Mouse (Mus musculus) lung, postnatal 10 days (tissue): ENCODE results near the gene Rbl1.

Experiments
- DNase-seq: peaks from one replicate; pipeline ENCODE4 v3.0.0; 2021

The Rbl1 gene

DNA sequence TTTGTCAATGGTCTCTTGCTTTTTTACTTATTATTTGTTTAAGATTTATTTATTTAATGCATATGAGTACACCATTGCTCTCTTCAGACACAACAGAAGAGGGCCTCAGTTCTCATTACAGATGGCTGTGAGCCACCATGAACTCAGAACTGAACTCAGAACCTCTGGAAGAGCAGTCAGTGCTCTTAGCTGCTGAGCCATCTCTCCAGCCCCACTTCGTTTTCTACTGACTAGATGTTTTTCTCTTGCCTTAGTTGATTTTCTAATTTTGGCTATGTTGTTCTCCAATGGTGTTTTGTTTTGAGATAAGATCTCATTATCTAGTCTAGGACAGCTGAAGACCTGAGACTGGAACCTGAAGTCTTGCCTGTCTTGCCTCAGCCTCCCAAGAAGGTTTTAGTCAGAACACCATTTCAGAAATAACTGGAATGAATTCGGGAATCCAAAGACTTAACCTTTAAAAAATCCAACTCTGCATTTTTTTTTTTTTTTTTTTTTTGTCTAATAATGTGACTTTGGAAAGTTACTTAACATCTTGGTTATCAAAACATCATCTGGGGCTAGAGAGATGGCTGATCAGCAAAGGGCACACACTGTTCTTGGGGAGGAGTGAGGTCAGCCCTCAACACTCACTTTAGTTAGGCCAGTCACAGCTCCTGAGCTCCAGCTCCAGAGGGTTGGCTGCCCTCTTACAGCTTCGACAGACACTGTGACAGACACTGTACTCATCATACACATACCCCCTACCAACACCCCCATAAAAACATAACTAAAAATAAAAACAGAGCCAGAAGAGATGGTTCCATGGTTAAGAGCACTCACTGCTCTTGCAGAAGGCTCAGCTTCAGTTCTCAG lies 71.4 kb downstream of the Rbl1 start:
- no peak for DNase-seq

DNA sequence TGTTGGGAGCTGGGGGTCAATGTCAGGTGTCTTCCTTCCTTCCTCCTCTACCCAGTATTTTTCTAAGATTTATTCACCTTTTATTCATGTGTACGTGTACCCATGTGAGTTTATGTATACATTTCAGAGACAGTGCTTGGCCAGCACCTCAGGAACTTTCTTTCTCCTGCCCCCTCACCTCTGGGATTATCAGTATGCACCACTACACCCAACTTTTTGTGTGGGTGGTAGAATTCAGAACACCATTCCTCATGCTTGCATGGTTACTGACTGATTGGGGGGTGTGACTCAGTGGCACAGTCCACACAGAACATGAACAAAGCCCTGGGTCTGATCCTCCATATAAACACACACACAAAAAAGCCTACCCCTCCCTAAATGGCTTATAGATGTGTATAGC lies 72.2 kb downstream of the Rbl1 start:
- DNase-seq, result no peak

DNA sequence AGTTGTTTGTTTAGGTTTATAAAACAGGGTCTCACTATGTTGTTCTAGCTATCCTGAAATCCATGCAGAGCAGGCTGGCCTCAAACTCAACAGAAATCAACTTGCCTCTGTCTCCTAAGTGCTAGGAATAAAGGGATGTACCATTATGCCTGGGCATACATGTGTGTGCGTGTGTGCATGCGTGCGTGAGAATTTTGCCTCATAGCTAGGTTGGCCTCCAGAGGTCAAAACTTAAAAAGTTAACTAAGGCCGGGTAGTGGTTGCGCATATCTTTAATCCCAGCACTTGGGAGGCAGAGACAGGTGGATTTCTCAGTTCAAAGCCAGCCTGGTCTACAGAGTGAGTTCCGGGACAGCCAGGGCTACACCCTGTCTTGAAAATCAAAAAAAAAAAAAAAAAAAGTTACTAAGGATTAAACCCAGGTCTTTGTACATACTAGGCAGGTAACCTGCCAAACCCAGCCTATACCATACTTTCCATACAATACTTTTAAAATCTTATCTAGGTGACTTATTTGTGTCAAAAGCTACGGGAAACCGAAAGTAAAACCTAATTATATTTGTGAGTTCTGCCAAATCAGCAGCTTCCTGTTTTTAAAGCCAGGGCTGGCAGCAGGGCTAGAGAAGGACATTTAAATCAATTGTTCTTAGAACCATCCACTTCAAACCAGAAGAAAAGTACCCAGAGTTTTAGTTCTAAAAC lies 73.4 kb downstream of the Rbl1 start:
- peak; percentile 56 for DNase-seq

DNA sequence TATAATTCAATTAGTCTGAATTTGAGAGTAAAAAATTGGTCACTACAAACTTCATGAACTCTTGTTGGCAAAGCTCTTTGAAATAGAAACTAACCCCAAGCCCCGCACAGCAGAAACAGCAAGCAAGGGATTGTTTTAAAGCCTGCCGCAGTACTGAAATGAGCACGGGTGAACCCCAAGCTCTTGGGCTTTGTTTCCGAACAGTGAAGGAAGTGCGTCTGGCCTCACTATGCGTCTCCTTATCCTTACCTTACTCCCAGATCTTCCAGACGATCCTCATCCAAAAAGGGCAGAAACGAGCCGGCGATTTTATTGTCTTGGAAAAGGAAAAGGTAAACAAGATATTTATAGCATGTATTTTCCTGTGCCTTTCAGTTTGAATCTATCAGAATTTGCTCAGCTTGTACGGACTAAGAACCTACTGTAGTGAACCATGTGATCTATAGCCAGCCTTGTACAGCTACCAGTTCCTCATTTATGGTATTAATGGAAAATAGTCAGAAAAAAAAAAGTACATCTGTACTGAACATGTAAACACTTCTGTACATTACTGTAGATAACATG lies 74.7 kb downstream of the Rbl1 start:
- DNase-seq, result no peak

DNA sequence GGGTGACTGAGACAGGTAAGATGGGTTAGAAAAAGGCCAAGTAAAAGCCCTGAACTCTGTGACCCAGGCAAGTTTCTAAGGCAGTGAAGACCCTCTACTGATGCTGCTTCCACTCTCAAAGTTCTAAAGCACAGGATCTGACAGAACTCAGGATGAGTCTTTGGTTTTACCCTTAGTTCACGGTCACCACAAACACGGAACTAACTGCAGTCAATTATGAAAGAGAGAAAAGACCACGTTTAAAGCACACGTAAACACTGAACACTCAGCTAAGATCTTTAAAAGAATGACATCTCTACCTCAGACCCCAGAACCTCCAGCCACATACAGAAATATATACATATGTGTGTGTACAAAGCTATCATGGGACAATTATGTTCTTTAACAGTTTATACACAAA lies 75.2 kb downstream of the Rbl1 start:
- no peak for DNase-seq

DNA sequence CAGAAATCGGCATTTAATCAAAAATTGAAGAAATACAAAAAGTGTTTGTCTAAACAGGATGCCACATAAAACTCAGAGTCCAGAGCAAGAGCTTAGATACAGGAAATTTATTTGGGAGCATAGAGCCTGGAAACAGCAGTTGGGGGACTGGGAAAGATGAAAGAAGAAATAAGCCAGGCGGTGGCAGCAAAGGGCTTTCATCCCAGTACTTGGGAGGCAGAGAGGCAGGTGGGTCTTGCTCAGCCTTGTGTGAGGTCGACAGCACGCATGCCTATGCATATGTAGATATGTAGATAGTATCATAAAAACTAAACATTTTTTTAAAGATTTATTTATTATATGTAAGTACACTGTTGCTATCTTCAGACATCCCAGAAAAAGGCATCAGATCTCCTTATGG lies 76.3 kb downstream of the Rbl1 start:
- peak; percentile 54 for DNase-seq

DNA sequence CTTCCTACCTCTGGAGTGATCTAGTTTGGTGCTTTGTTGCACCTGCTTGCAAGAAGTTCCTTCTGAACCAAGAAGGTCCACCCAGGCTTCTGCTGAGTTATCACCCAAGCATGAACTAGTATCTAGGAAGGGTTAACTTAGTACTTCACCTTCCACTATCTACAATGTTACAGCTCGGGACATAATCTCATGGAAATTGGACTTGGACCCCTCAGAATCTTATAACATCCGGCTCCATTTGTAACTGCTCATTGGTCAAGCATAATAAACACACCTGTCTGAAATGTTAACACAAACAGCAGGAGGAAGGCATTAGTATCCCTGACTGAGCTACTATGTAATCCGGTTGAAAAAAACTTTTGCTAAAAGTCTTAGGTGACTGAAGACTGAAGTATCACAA lies 77.0 kb downstream of the Rbl1 start:
- DNase-seq, result no peak

DNA sequence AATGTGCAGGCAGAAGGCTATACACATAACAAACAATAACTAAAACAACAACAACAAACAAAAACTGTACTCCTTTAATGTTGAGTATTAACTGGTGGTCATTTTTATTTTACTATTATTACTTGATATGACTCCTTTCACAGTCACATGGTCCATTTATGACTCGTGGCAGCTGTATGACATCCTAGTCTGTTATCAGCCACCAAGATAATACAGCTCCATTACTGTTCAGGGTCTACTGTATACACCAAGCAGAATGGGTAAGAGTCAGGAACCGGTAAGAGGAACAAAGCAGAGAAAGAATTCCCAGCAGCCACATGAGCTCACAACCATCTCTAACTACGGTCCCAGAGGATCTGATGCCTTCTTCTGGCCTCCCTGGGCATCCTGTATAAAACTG lies 79.1 kb downstream of the Rbl1 start:
- no peak for DNase-seq

DNA sequence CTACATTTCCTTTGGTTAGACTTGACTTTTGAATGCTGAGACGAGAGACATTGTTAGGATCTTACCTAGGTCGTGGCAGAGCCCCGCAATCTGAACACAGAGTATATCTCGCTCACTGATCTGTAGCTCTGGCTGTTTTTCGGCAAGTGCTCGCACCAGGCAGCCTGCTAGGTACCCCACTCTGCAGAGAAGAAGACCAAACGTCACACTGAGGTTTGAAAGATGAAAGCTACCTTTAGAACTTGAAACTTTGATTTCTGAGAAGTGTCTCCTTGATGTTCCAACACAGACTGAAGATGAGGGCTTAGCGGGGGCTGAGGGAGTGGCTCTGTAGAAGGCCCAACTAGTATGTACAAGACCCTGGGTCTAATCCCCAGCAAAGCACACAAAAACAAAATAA lies 82.6 kb downstream of the Rbl1 start:
- no peak for DNase-seq

DNA sequence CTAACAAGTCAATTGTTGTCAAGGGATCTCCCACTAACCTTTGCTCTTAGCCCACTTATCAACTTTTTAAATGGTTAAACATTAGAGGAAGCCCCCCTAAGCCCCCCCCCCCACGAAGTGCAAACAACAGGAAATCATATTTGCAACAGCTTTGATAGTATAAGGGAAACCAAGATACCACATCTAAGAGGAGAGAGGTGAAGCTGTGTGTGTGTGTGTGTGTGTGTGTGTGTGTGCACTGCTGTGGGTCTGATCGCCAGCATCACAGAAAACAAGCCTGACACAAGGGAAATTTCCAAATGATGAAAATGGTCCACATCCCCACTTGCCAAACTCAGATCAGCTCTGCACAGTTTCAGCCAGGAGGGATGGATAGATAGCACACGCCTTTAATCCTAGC lies 85.3 kb downstream of the Rbl1 start:
- DNase-seq, result no peak

DNA sequence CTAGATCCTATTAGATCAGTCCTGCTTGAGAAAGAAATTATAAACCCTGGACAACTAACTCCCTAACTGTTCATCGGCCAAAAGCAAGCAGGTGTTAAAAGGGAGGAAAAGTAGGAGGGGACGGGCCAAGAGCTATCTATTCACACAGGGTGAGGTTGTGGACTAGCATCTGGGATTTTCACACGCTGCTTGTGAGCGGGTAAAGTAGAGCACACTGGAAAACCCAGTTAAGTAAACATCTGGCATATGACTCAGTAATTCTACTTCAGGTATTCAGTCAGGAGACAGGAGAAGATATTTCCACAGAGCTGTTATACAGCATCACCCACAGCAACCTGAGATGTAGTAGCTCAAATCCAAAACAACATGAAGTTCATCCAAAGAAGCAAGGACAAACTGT lies 85.8 kb downstream of the Rbl1 start:
- DNase-seq, result no peak

DNA sequence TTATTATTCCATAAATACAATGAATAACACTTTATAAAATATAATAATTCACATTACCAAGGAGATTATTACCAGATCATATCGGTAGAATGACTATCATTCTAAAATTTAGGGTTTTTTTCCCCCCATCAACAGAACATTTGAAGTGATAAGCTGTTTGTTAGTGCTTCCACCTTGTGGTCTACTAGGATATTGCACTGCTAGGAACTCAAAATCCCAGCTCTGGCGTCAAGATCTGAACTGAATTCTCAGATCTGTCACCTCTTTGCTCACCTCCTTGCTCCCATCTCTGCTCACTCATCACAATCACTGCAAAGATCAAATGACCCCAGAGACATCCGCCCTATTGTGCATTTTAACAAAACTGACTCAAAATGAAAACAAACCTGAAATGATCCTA lies 87.4 kb downstream of the Rbl1 start:
- DNase-seq, result peak; percentile 37

DNA sequence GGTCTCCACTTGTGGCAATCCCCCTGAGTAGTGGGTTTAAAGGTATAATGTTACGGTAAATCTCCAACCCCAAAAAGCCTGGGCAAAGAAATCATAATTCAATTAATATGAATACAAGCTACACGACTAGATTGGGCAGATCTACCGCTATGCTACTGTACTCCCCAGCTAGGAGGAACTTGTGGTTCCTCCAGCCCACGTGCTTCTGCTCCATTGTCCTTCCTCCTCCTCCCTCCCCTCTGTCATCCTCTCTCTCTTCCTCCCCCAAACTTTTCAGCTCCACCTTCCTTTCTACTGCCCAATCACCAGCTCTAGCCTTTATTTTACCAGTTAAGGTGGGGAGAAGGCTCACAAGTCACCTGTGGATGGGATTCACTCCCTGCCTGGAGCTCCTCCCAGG lies 96.1 kb downstream of the Rbl1 start:
- no peak for DNase-seq

DNA sequence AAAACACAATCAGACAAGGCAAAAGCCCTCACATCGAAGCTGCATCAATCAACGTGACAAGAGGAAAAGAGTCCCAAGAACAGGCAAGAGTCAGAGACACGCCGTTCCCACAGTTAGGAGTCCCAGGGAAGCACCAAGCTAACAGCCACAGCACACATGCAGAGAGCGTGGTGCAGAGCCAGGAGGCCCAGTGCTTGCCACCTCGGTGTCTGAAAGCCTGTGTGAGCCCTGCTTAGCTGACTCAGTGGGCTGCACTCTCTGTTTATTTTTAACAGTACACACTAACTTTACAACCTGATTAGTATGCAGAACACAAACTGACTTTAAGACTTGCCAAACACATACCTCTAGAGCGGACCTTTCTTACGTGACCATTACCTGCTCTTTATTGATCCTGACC lies 99.9 kb downstream of the Rbl1 start:
- DNase-seq, result no peak

DNA sequence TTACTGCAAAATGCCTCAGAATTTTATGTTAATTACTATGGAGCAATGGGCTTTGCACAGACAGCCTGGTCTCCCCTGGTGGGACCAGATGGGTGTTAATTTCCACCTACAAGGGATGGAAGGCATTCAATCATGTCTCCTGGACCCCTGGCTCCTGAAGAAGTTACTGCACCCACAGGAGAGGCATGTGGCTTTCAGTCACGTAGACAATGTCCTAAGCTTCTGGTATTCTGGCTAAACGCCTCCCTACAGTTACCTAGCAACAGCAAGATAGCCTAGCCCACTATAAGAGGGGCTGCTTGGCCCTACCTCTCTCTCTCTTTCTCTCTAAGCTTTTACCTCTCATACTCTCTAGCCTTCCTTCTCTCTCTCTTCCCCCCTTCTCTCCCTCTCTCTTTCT lies 102.1 kb downstream of the Rbl1 start:
- DNase-seq, result no peak

DNA sequence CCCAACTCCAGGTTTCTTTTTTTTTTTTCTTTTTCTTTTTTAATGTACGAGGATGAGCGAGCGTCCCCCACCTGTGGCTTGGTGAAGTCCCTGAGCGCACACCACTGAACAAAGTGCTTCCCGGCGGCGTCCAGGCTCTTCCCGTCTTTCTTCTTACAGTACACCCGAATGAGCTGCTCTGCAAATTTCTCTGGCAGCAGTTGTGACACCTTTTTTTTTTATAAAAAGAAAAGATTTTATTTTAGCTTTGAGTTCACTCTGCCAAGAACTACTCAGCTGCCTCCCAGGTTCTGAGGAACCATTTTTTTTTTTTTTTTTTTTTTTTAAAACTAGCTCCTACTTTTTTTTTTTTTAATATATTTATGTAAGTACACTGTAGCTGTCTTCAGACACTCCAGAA lies 102.7 kb downstream of the Rbl1 start:
- DNase-seq, result no peak

DNA sequence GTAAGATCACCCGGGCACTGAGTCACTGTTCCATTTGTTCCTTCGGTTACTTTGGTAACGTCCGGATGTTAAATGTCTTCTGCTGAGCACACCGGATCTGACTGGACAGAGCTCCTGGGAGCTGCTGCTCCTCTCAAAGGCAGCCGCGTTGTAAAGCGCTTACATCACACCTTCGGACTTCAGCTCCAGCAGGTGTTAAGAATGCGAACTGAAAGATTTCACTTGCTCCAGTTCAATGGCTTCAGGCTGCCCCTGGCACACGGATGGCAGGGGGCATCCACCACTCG lies 104.1 kb downstream of the Rbl1 start:
- DNase-seq, result no peak

DNA sequence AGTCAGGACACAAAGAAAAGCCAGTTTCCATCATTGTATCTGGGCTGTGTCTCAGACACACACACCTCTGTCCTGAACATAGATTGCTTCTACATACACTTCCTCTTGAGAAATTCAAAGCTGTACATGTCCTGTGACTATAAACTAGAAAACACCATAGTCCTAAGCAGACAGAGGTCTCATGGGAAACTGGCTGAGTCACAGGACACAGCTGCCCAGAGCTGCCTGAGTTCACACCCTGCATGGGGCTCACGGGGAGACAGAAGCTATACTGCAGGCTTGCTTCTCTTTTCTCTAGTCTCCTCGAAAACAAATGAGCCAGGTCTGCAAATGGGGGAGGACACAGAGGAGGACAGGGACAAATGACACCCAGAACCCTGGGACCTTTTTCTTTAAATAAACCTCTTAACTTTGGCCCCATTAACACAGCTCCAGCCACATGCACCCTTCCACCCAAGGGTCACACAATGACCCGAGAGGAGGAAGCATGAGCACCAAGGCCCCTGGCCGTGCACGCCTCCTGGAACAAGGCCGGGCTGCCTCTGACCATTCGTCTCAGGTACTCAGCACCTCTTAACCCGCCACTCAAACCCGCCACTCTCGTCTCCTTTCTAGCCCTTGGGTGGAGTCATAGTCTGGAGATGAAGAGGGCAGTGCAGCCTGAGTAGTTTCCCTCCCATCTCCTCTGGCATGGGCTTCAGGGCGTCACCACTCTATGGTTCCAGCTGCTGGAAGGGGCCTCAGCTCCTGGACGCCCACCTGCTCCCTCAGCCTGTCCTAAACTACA lies 104.6 kb downstream of the Rbl1 start:
- DNase-seq, result peak; percentile 61
